Mouse (Mus musculus) urinary bladder, postnatal 0 days (tissue): ENCODE measurements around the gene Nop53. TPM values are rescaled to one million over a fixed set of nuclear protein-coding genes. Genes with fewer than 3 reads are reported as not detected.

ENCODE experiments used
- polyA plus RNA-seq: library from polyadenylated mRNA; unstranded; fragments of >200 nt; fragmentation: Nextera tagmentation; extraction: Ambion mirVana; gene quantifications from 2 replicates; pipeline ENCODE4 v1.2.1, GENCODE M21; 2015

The Nop53 gene
- 139 and 140 TPM in 2 replicates for polyA plus RNA-seq

GRCm38 (mm10) chr7:15945721-15946536 lies at the start of gene Nop53:
Gene Nop53, minus strand, starts transcription at chr7:15946074.

GRCm38 (mm10) chr7:15967312-15967711 lies 21.4 kb upstream of the Nop53 start, which contains the start of gene Ehd2:
Gene Ehd2, minus strand, starts transcription at chr7:15967567.

GRCm38 (mm10) chr7:15922220-15922773 lies 23.6 kb downstream of the Nop53 start, which contains the start of gene Selenow:
Gene Selenow, minus strand, starts transcription at chr7:15922402.

Other genes starting within 250 kb of the Nop53 start
- not detected in 2 replicates for gene Obox5, start 195.9 kb downstream of the Nop53 start, polyA plus RNA-seq
- gene Obox6, start 106.4 kb downstream of the Nop53 start, polyA plus RNA-seq: not detected in 2 replicates
- gene Crx, start 66.1 kb downstream of the Nop53 start, polyA plus RNA-seq: not detected in 2 replicates
- gene Crxos, start 63.5 kb downstream of the Nop53 start, polyA plus RNA-seq: not detected in 2 replicates
- 921 and 1,063 TPM in 2 replicates for gene Selenow, start 23.7 kb downstream of the Nop53 start, polyA plus RNA-seq
- 94.8 and 134 TPM in 2 replicates for gene Ehd2, start 21.5 kb upstream of the Nop53 start, polyA plus RNA-seq
- gene Bicra, start 101.8 kb upstream of the Nop53 start, polyA plus RNA-seq: 3.5 TPM in 2 replicates
- 0.05 TPM in 1 of 2 replicates, not detected in the other for gene Zfp541, start 115.7 kb upstream of the Nop53 start, polyA plus RNA-seq
- 167 and 170 TPM in 2 replicates for gene Napa, start 152.4 kb upstream of the Nop53 start, polyA plus RNA-seq
- gene Kptn, start 173.8 kb upstream of the Nop53 start, polyA plus RNA-seq: 21.2 and 23.3 TPM in 2 replicates
- gene Slc8a2, start 183.8 kb upstream of the Nop53 start, polyA plus RNA-seq: 0.21 and 0.25 TPM in 2 replicates
- 21.0 and 23.5 TPM in 2 replicates for gene Meis3, start 229.0 kb upstream of the Nop53 start, polyA plus RNA-seq